Mouse (Mus musculus): ENCODE results near the gene Gys1. TPM values are rescaled to one million over a fixed set of nuclear protein-coding genes. Genes with fewer than 3 reads are reported as not detected.
A peak's percentile ranks its signal among the peaks of the same experiment; 100 is the strongest.
"Not testable (repeated sequence)": the region's sequence is repeated elsewhere in the genome, so short reads cannot be mapped to it uniquely, and the experiment has no call there.

The Gys1 gene
- total and polyA plus RNA-seq, 3 experiments: 14.0 to 27.2 (median 23.9) TPM

- in situ Hi-C loops (cut with MboI; ENCODE audit: low pct_ligation_motif_present, low pct_unique_long_range_greater_than_20kb, low sequenced_read_pairs): no loop called here
- H3K9ac ChIP-seq (ENCODE audit: insufficient read depth, low read depth): no peak within 1 kb of the TSS
- H3K36me3 ChIP-seq (replicated peaks in 1 of 2; ENCODE audit: control insufficient read depth in 1 of 2, insufficient read depth in 1 of 2, low read length in 1 of 2): peaks cover 13 to 62% of the 10 kb centered on the region in 2 experiments
- H3K27me3 ChIP-seq (replicated peaks): no peaks in the 10 kb centered on the region
- 0 out of 4 replicates have a peak, but pooled peaks cover 0 to 2% of the 10 kb centered on the region in 2 experiments for H3K4me1 ChIP-seq (ENCODE audit: control insufficient read depth in 1 of 2, insufficient read depth in 2 of 2)
- dilution Hi-C loops (cut with MboI; ENCODE audit: extremely low pct_ligation_motif_present, extremely low pct_unique_long_range_greater_than_20kb, low sequenced_read_pairs): no loop called here
- DNase-seq (ENCODE audit: extremely low read depth): peak; percentile 47
- H3K79me2 ChIP-seq (replicated peaks; ENCODE audit: control insufficient read depth, extremely low read depth, insufficient read depth, poor library complexity, severe bottlenecking): no peaks in the 10 kb centered on the region
- H3K27ac ChIP-seq (ENCODE audit: insufficient read depth, low read depth): no peak within 1 kb of the TSS
- no peaks in the 10 kb centered on the region for H3K9me3 ChIP-seq (replicated peaks; ENCODE audit: low read length)
- TF ChIP-seq GABPA (IDR thresholded peaks at IDR 0.05; ENCODE audit: insufficient replicate concordance, low read depth, low read length) (peak; percentile 23; the same call in 1 of the 2 replicates), MEF2A (IDR thresholded peaks at IDR 0.05; ENCODE audit: borderline replicate concordance, low read depth, low read length) (no peak), MAZ (IDR thresholded peaks at IDR 0.05; ENCODE audit: low read depth, low read length) (no peak), HCFC1 (IDR thresholded peaks at IDR 0.05; ENCODE audit: low read depth, low read length) (peak; percentile 92), KAT2A (IDR thresholded peaks at IDR 0.05; ENCODE audit: insufficient replicate concordance, low read length) (peak; percentile 73; the same call in 1 of the 2 replicates)
- no peak within 1 kb of the TSS for H3K4me2 ChIP-seq (ENCODE audit: insufficient read depth, low read depth, poor library complexity, severe bottlenecking)
- H3K4me3 ChIP-seq (replicated peaks in 1 of 3; ENCODE audit: low read depth in 2 of 3, low read length in 2 of 3, poor library complexity in 1 of 3): no peak within 1 kb of the TSS
Observed at GRCm38 (mm10) chr7:45481374-45481927, 46.8 kb downstream of the Gys1 start, which contains the start of gene Tulp2. Gene Tulp2, plus strand, starts transcription at chr7:45481877.

GRCm38 (mm10) chr7:45482166-45482565 is 47.5 kb downstream of the Gys1 start:
- no peaks in the 10 kb centered on the region for H3K27me3 ChIP-seq (replicated peaks)
- no peaks in the 10 kb centered on the region for H3K9me3 ChIP-seq (replicated peaks; ENCODE audit: low read length)
- peaks cover 0 to 2% of the 10 kb centered on the region in 2 experiments; a peak in 1 of 4 replicates for H3K4me1 ChIP-seq (ENCODE audit: control insufficient read depth in 1 of 2, insufficient read depth in 2 of 2)
- in situ Hi-C loops (cut with MboI; ENCODE audit: low pct_ligation_motif_present, low pct_unique_long_range_greater_than_20kb, low sequenced_read_pairs) (no loop called here), dilution Hi-C loops (cut with MboI; ENCODE audit: extremely low pct_ligation_motif_present, extremely low pct_unique_long_range_greater_than_20kb, low sequenced_read_pairs) (no loop called here)
- H3K79me2 ChIP-seq (replicated peaks; ENCODE audit: control insufficient read depth, extremely low read depth, insufficient read depth, poor library complexity, severe bottlenecking): no peaks in the 10 kb centered on the region
- peaks cover 15 to 59% of the 10 kb centered on the region in 2 experiments for H3K36me3 ChIP-seq (replicated peaks in 1 of 2; ENCODE audit: control insufficient read depth in 1 of 2, insufficient read depth in 1 of 2, low read length in 1 of 2)
- no peak overlapping the region for H3K4me2 ChIP-seq (ENCODE audit: insufficient read depth, low read depth, poor library complexity, severe bottlenecking)
- TF ChIP-seq NELFE (IDR thresholded peaks at IDR 0.05; ENCODE audit: low read depth, low read length): no peak
- TF ChIP-seq IRF4 (IDR thresholded peaks at IDR 0.05; ENCODE audit: low read depth, low read length): no peak
- no peak for TF ChIP-seq RAD21 (IDR thresholded peaks at IDR 0.05; ENCODE audit: low read depth, low read length)
- TF ChIP-seq CTCF (conservative IDR thresholded peaks at IDR 0.05 in 1 of 2, IDR thresholded peaks at IDR 0.05 in 1 of 2; ENCODE audit: low read depth in 2 of 2, low read length in 2 of 2): no peak
- TF ChIP-seq KAT2A (IDR thresholded peaks at IDR 0.05; ENCODE audit: insufficient replicate concordance, low read length): no peak
- no peak for TF ChIP-seq RCOR1 (conservative IDR thresholded peaks at IDR 0.05; ENCODE audit: low read depth, low read length)
- no peak for TF ChIP-seq E2F4 (IDR thresholded peaks at IDR 0.05; ENCODE audit: insufficient replicate concordance, low read depth, low read length)
- H3K4me3 ChIP-seq (replicated peaks in 1 of 3; ENCODE audit: low read depth in 2 of 3, low read length in 2 of 3, poor library complexity in 1 of 3): no peak overlapping the region
- no peak for DNase-seq (ENCODE audit: extremely low read depth)
- no peak overlapping the region for H3K27ac ChIP-seq (ENCODE audit: insufficient read depth, low read depth)
- H3K9ac ChIP-seq (ENCODE audit: insufficient read depth, low read depth): no peak overlapping the region

GRCm38 (mm10) chr7:45484985-45485384 is 50.3 kb downstream of the Gys1 start:
- H3K9ac ChIP-seq (ENCODE audit: insufficient read depth, low read depth); H3K79me2 ChIP-seq (replicated peaks; ENCODE audit: control insufficient read depth, extremely low read depth, insufficient read depth, poor library complexity, severe bottlenecking); H3K4me3 ChIP-seq (replicated peaks in 1 of 3; ENCODE audit: low read depth in 2 of 3, low read length in 2 of 3, poor library complexity in 1 of 3); dilution Hi-C loops (cut with MboI; ENCODE audit: extremely low pct_ligation_motif_present, extremely low pct_unique_long_range_greater_than_20kb, low sequenced_read_pairs); H3K27ac ChIP-seq (ENCODE audit: insufficient read depth, low read depth); H3K4me2 ChIP-seq (ENCODE audit: insufficient read depth, low read depth, poor library complexity, severe bottlenecking); in situ Hi-C loops (cut with MboI; ENCODE audit: low pct_ligation_motif_present, low pct_unique_long_range_greater_than_20kb, low sequenced_read_pairs); H3K27me3 ChIP-seq (replicated peaks); H3K9me3 ChIP-seq (replicated peaks; ENCODE audit: low read length); DNase-seq (ENCODE audit: extremely low read depth): not testable (repeated sequence)
- Histone ChIP-seq H3K36me3 (replicated peaks in 1 of 2; ENCODE audit: control insufficient read depth in 1 of 2, insufficient read depth in 1 of 2, low read length in 1 of 2) (peaks cover 7 to 38% of the 10 kb centered on the region in 2 experiments), H3K4me1 (ENCODE audit: control insufficient read depth in 1 of 2, insufficient read depth in 2 of 2) (peaks cover 4 to 18% of the 10 kb centered on the region in 2 experiments; a peak in 3 of 4 replicates)

All from CH12.LX (cell line).